Mouse (Mus musculus) lung, postnatal 25 days (tissue): ENCODE data around the gene Stx8.

Experiments used
- DNase-seq: peaks from one replicate; pipeline ENCODE4 v3.0.0; 2022; ENCODE audit warnings: low spot score

Gene Stx8

GRCm38 (mm10) chr11:67965905-67966878 is at the start of gene Stx8:
TSS of gene Stx8 (plus strand) at chr11:67966193.
- peak; percentile 93 for DNase-seq

- DNase-seq, result no peak
Observed at GRCm38 (mm10) chr11:67917126-67917525, 48.9 kb upstream of the Stx8 start.

GRCm38 (mm10) chr11:67919593-67919992 is 46.4 kb upstream of the Stx8 start:
- no peak for DNase-seq

GRCm38 (mm10) chr11:67920226-67920960 is 45.6 kb upstream of the Stx8 start:
- no peak for DNase-seq

- DNase-seq, result peak; percentile 47
Observed at GRCm38 (mm10) chr11:67921091-67921826, 44.7 kb upstream of the Stx8 start.

GRCm38 (mm10) chr11:67921827-67922754 is 43.9 kb upstream of the Stx8 start, which contains the start of gene Usp43:
TSS of gene Usp43 (minus strand) at chr11:67922153.
- peak; percentile 91 for DNase-seq

GRCm38 (mm10) chr11:67922755-67923125 is 43.3 kb upstream of the Stx8 start:
- peak; percentile 83 for DNase-seq

- no peak for DNase-seq
Observed at GRCm38 (mm10) chr11:67923720-67924119, 42.3 kb upstream of the Stx8 start.

- no peak for DNase-seq
Observed at GRCm38 (mm10) chr11:67925000-67925399, 41.0 kb upstream of the Stx8 start.

- no peak for DNase-seq
Observed at GRCm38 (mm10) chr11:67926348-67927055, 39.5 kb upstream of the Stx8 start.

- no peak for DNase-seq
Observed at GRCm38 (mm10) chr11:67932156-67932555, 33.8 kb upstream of the Stx8 start.

GRCm38 (mm10) chr11:67948229-67948628 is 17.8 kb upstream of the Stx8 start:
- no peak for DNase-seq

- no peak for DNase-seq
Observed at GRCm38 (mm10) chr11:67949475-67949874, 16.5 kb upstream of the Stx8 start.

- DNase-seq, result no peak
Observed at GRCm38 (mm10) chr11:67953604-67954003, 12.4 kb upstream of the Stx8 start.

- DNase-seq, result no peak
Observed at GRCm38 (mm10) chr11:67954413-67954812, 11.6 kb upstream of the Stx8 start.

- DNase-seq, result no peak
Observed at GRCm38 (mm10) chr11:67964110-67964509, 1.9 kb upstream of the Stx8 start.

- peak; percentile 78 for DNase-seq
Observed at GRCm38 (mm10) chr11:67965242-67965883, 630 bp upstream of the Stx8 start, which contains the start of gene Cfap52. TSS of gene Cfap52 (minus strand) at chr11:67965651.

GRCm38 (mm10) chr11:67967831-67968230 is 1.8 kb downstream of the Stx8 start:
- no peak for DNase-seq

GRCm38 (mm10) chr11:67972606-67973005 is 6.6 kb downstream of the Stx8 start:
- DNase-seq, result no peak

GRCm38 (mm10) chr11:67973225-67973624 is 7.2 kb downstream of the Stx8 start:
- DNase-seq, result peak; percentile 38
